Mouse (Mus musculus) lung, adult 2 months (tissue): Measurements from ENCODE around the gene Tmem63b. TPM values are rescaled to one million over a fixed set of nuclear protein-coding genes. Genes with fewer than 3 reads are reported as not detected.

Experiments
- DNase-seq: peaks from one replicate; pipeline ENCODE4 v3.0.0; 2022
- H3K4me1 ChIP-seq: fragments of 200-500 bp; 2 replicates; pipeline ENCODE4 v1.6.1; 2011; ENCODE audit warnings: low read length; ENCODE audit not compliant: control insufficient read depth, insufficient read depth
- H3K4me3 ChIP-seq: fragments of 200-500 bp; replicated peaks from 2 replicates; pipeline ENCODE3; 2011; ENCODE audit warnings: low read depth, mild to moderate bottlenecking, control low read depth, low read length; ENCODE audit errors: extremely low read depth
- CTCF ChIP-seq: fragments of 200-500 bp; IDR thresholded peaks from 2 replicates; pipeline ENCODE4 v1.5.1; 2011; ENCODE audit warnings: mild to moderate bottlenecking, low read length, control low read depth; ENCODE audit not compliant: insufficient read depth
- POLR2A ChIP-seq: fragments of 200-500 bp; IDR thresholded peaks from 2 replicates; pipeline ENCODE4 v1.6.1; 2011; ENCODE audit warnings: low read depth, mild to moderate bottlenecking, control low read depth, low read length, borderline replicate concordance; ENCODE audit errors: extremely low read depth
- WGBS: fragments of 180-500 bp; shearing (Covaris S2); methylation state at CpG from one replicate; pipeline ENCODE4 v1.1.7; 2018; 5-methylcytosine and 5-hydroxymethylcytosine counted together
- polyA plus RNA-seq: library from polyadenylated mRNA; depleted of rRNA; stranded (reverse); fragments of >200 nt; gene quantifications from 2 replicates; pipeline ENCODE4 v1.2.3, GENCODE M21; 2012

The Tmem63b gene
- polyA plus RNA-seq, 1 experiment, result 173 TPM

DNA sequence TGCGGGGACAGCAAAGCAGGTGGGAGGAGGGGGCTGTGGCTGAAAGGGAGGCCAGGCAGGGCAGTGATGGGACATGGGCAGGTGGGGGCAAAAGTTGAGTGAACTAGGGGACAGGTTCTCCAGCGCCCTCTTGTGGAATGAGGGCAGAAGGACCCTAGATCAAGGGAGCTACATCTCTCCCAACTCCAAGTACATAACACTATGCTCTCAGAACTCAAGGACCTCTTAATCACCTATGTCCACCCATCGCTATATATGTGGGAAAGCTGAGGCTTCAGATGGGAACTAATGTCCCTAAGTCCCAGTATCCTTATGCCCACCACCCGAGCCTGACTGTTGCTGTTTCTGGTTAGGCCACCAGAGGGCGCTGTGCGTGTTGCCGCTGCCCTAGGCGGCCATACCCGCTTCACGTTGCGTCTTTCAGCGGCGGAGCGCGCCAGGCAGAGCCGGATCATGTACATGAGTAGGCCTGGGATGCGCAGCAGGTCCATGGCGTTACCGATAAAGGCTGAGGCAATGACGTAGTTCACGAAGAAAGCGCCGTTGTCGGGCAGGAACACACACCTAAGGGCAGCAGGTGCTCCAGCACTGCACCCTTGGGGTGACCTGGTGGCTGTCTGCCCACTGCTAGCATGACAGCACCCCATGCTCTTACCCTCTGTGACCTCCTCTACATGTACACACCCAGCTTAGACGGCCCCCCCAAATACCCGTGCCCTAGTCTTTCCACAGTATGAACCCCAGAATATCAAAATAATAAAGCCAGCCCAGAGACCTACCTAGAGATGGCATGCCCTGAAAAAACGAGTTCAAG, 23.4 kb downstream of the Tmem63b start:
- WGBS, result 30% methylated on average over 27 of the region's 27 CpGs
- peak; percentile 81 for DNase-seq
- no peak for TF ChIP-seq POLR2A
- TF ChIP-seq CTCF, result peak; percentile 87
- H3K4me3 ChIP-seq, result no peak overlapping the region
- 0 out of 2 replicates have a peak, but pooled peaks cover 2% of the 10 kb centered on the region for H3K4me1 ChIP-seq

DNA sequence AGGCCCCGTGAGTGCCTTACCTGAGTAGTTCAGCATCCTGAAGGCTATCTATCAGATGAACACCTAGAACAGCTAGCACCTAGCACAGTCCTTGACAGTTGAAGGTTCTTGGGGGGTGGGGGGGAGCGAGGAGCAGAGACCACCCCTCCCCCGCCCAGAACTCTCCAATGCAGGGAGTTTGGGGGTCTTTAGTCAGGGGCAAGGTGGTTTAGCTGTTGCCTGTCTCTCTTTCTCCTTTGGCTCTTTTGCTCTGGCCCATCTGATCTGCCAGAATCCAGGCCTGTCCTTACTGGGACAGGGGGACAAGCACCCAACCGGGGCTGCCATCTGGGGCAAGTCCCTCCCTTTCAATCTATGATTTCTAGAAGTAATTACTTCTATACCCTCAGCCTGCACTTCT, 27.5 kb downstream of the Tmem63b start, which contains the start of gene Capn11:
Gene Capn11 (minus strand): TSS at position 101 of the 400 bp plus-strand sequence.
- 81% methylated on average over 4 of the region's 4 CpGs for WGBS

GRCm38 (mm10) chr17:45655820-45656219, 30.9 kb downstream of the Tmem63b start:
- DNase-seq, result no peak
- no peak for TF ChIP-seq POLR2A
- peak; percentile 33; the same call in 1 of the 2 replicates for TF ChIP-seq CTCF
- Histone ChIP-seq H3K4me3 (no peak overlapping the region), H3K4me1 (no peaks in the 10 kb centered on the region)
- 20% methylated on average over 6 of the region's 6 CpGs for WGBS

More for the DNA sequence above, 27.5 kb downstream of the Tmem63b start, which contains the start of gene Capn11:
- no peak within 1 kb of the TSS for H3K4me3 ChIP-seq
- H3K4me1 ChIP-seq, result 0 out of 2 replicates have a peak, but pooled peaks cover 2% of the 10 kb centered on the region
- TF ChIP-seq POLR2A (no peak), CTCF (no peak)
- no peak for DNase-seq

- H3K4me1 ChIP-seq, result no peaks in the 10 kb centered on the region
- WGBS, result 68% methylated on average over 7 of the region's 7 CpGs
- H3K4me3 ChIP-seq, result no peak overlapping the region
- TF ChIP-seq CTCF, result no peak
- TF ChIP-seq POLR2A, result no peak
- DNase-seq, result no peak
These were observed 33.5 kb downstream of the Tmem63b start for GRCm38 (mm10) chr17:45653233-45653632.

DNA sequence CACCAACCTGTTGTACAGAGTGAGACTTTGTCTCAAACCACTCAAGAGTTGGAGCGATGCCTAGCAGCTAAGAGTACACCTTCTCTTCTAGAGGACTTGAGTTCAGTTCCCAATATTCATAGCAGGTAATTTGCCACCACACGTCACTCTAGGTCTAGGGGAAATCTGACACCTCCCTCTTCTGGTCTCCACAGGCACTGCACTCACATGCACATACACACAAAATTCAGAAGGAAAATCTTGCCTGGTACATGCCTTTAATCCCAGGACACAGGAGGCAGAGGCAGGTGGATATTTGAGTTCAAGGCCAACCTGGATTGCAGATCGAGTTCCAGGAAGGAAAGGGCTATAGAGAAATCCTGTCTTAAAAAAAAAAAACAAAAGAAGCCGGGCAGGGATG, 42.5 kb downstream of the Tmem63b start:
- TF ChIP-seq POLR2A (no peak), CTCF (no peak)
- WGBS, result 85% methylated on average over 4 of the region's 4 CpGs
- no peak for DNase-seq
- Histone ChIP-seq H3K4me1 (no peaks in the 10 kb centered on the region), H3K4me3 (no peak overlapping the region)

GRCm38 (mm10) chr17:45642701-45643100, 44.0 kb downstream of the Tmem63b start:
- Histone ChIP-seq H3K4me1 (no peaks in the 10 kb centered on the region), H3K4me3 (no peak overlapping the region)
- TF ChIP-seq CTCF (peak; percentile 72), POLR2A (no peak)
- WGBS, result 22% methylated on average over 12 of the region's 12 CpGs
- peak; percentile 69 for DNase-seq

DNA sequence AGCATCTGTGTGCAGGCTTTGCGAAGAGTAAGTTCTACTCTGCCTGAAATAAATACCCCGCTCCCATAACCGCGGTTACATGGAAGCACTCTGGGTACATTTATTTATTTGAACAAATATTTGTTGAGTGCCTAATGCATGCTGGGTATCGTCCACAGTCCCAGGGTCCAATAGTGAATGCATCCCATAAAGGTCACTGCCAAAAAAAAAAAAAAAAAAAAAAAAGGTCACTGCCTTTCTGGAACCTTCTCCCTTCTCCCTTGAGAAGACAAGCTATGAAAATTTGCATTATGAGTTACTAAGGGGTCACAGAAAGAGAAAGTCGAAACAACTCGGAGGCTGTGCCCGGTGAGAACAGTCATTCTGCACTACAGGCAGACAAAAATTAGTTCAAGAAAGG, 44.7 kb downstream of the Tmem63b start:
- Histone ChIP-seq H3K4me1 (no peaks in the 10 kb centered on the region), H3K4me3 (no peak overlapping the region)
- WGBS, result 83% methylated on average over 8 of the region's 8 CpGs
- no peak for TF ChIP-seq POLR2A
- no peak for TF ChIP-seq CTCF
- no peak for DNase-seq

- H3K4me1 ChIP-seq, result no peaks in the 10 kb centered on the region
- 68% methylated on average over 16 of the region's 16 CpGs for WGBS
- TF ChIP-seq CTCF (no peak), POLR2A (no peak)
- DNase-seq, result no peak
- no peak overlapping the region for H3K4me3 ChIP-seq
These were observed 48.0 kb downstream of the Tmem63b start for GRCm38 (mm10) chr17:45638596-45639295.

DNA sequence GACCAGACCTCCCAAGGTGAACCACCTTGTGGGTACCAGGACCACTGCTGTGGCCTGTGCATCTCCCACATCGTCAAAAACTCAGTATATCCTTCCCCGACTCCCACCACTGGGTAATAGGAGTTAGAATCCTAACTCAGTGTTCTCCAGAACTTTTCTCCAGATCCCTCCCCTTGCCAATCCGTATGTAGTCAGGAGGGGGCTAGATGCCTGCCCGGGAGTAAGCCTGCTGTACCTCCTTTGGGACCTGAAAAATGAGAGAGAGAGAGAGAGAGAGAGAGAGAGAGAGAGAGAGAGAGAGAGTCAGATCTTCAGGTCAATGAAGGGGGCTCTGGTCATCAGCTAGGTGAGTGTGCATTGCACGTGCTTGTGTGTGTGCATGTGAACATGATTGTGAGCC, 52.7 kb downstream of the Tmem63b start:
- 75% methylated on average over 5 of the region's 5 CpGs for WGBS
- H3K4me3 ChIP-seq, result no peak overlapping the region
- peaks cover 4% of the 10 kb centered on the region for H3K4me1 ChIP-seq
- DNase-seq, result no peak
- TF ChIP-seq POLR2A, result no peak
- TF ChIP-seq CTCF, result no peak
